ENCODE assay signal across 12 mouse cellular contexts in the genomic region with DNA sequence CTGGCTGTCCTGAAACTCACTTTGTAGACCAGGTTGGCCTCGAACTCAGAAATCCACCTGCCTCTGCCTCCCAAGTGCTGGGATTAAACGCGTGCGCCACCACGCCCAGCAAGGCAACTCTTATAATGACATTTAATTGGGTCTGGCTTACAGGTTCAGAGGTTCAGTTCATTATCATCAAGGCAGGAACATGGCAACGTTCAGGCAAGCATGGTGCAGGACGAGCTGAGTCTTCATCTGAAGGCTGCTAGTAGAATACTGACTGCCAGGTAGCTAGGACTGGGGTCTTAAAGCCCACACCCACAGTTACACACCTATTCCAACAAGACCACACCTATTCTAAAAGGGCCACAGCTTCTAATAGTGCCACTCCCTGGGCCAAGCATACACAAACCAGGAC. TPM values are rescaled to one million over a fixed set of nuclear protein-coding genes. Genes with fewer than 3 reads are reported as not detected.
DNase-seq lines count a peak whose midpoint lies in the region; ATAC-seq lines count a peak whose summit lies in the region.
"Not testable (repeated sequence)": the region's sequence is repeated elsewhere in the genome, so short reads cannot be mapped to it uniquely, and the experiment has no call there.
"Had no signal": no experiment of that assay in that cellular context is flagged by ENCODE, and none has a peak within 500 bp of the region (broad histone marks: within the 10 kb centered on the region; RNA-seq: fewer than 3 reads in every experiment).

No protein-coding gene starts in this region.

- not testable (repeated sequence) for H3K27me3 ChIP-seq in heart, embryonic 10.5 days (ENCODE audit: insufficient read depth, poor library complexity, severe bottlenecking); liver, embryonic 13.5 days; midbrain, embryonic 11.5 days (ENCODE audit: control insufficient read depth, insufficient read depth, low read length)

- WGBS in heart, embryonic 10.5 days: 89% methylated on average over 7 of the region's 7 CpGs
- 85% methylated on average over 7 of the region's 7 CpGs for WGBS in liver, embryonic 13.5 days (ENCODE audit: insufficient replicate concordance)
- 93% methylated on average over 7 of the region's 7 CpGs for WGBS in midbrain, embryonic 11.5 days

- H3K9ac ChIP-seq in liver, embryonic 13.5 days: 0 out of 2 replicates have a peak overlapping the region, but pooled peaks have one; percentile 11
- H3K9ac ChIP-seq in midbrain, embryonic 11.5 days (ENCODE audit: low read length): not testable (repeated sequence)

- H3K9me3 ChIP-seq in heart, embryonic 10.5 days; liver, embryonic 13.5 days (replicated peaks); midbrain, embryonic 11.5 days (ENCODE audit: control insufficient read depth, low read length): not testable (repeated sequence)

- peaks cover 39% of the 10 kb centered on the region for H3K36me3 ChIP-seq in heart, embryonic 10.5 days
- not testable (repeated sequence) for H3K36me3 ChIP-seq in liver, embryonic 13.5 days; midbrain, embryonic 11.5 days (ENCODE audit: control insufficient read depth, insufficient read depth, low read length)

- not testable (repeated sequence) for ATAC-seq in liver, embryonic 13.5 days (ENCODE audit: low read depth); midbrain, embryonic 11.5 days (ENCODE audit: low FRiP score)

- not testable (repeated sequence) for H3K4me3 ChIP-seq in heart, embryonic 10.5 days; liver, embryonic 13.5 days (replicated peaks); midbrain, embryonic 11.5 days (ENCODE audit: low read depth, low read length)

- peak; percentile 85 for DNase-seq in heart, adult 11 months
- peak; percentile 51 for DNase-seq in heart, embryonic 10.5 days (ENCODE audit: low spot score)
- not testable (repeated sequence) for DNase-seq in liver, embryonic 13.5 days
- DNase-seq in midbrain, embryonic 11.5 days (ENCODE audit: low spot score, missing footprints): peak; percentile 56
- DNase-seq in testis, postnatal 10 days (ENCODE audit: low spot score): peak; percentile 21

- not testable (repeated sequence) for H3K4me1 ChIP-seq in heart, embryonic 10.5 days; midbrain, embryonic 11.5 days (ENCODE audit: control insufficient read depth, insufficient read depth, low read length)
- peaks cover 36% of the 10 kb centered on the region for H3K4me1 ChIP-seq in liver, embryonic 13.5 days (replicated peaks)

- H3K27ac ChIP-seq in heart, embryonic 10.5 days; liver, embryonic 13.5 days; midbrain, embryonic 11.5 days (ENCODE audit: low read depth, low read length): not testable (repeated sequence)

- H3K4me2 ChIP-seq in liver, embryonic 13.5 days; midbrain, embryonic 11.5 days: not testable (repeated sequence)

RNA-seq across cellular contexts. Expression of gene Xpo4, which starts 22.8 kb away (rescaled TPM):
- 23.5 and 24.9 TPM in 2 replicates for polyA plus RNA-seq in heart, embryonic 10.5 days (2016; fragmentation: Nextera tagmentation; extraction: Ambion mirVana)
- 17.5 and 19.3 TPM in 2 replicates for polyA plus RNA-seq in liver, embryonic 13.5 days (2015; fragmentation: Nextera tagmentation; extraction: Ambion mirVana)
- 32.6 and 33.9 TPM in 2 replicates for polyA plus RNA-seq in midbrain, embryonic 11.5 days (2014; fragmentation: Nextera tagmentation; extraction: Ambion mirVana)

RNA-seq across cellular contexts. Expression of gene Gm49361, which starts 57.8 kb away (rescaled TPM):
- not detected in 2 replicates for polyA plus RNA-seq in heart, embryonic 10.5 days (2016; fragmentation: Nextera tagmentation; extraction: Ambion mirVana)
- polyA plus RNA-seq in liver, embryonic 13.5 days (2015; fragmentation: Nextera tagmentation; extraction: Ambion mirVana): not detected in 2 replicates
- polyA plus RNA-seq in midbrain, embryonic 11.5 days (2014; fragmentation: Nextera tagmentation; extraction: Ambion mirVana): not detected in 2 replicates
- polyA plus RNA-seq: activated CD4-positive, CD25-positive, alpha-beta regulatory T cell, adult 4 months; adrenal gland, adult 2 months; brain, embryonic 14.5 days; C2C12; CD4-positive, CD25-positive, alpha-beta regulatory T cell, adult 4 months; G1E; Patski had no signal
